Mouse (Mus musculus) layer of hippocampus, postnatal 14 days (tissue): Measurements from ENCODE around the gene Arpc1b. TPM values are rescaled to one million over a fixed set of nuclear protein-coding genes. Genes with fewer than 3 reads are reported as not detected.
"Not testable (repeated sequence)": the region's sequence is repeated elsewhere in the genome, so short reads cannot be mapped to it uniquely, and the experiment has no call there.

Experiments
- DNase-seq, 2 experiments: peaks; one replicate each; pipeline ENCODE4 v3.0.0; 2021 to 2022; ENCODE audit warnings: low spot score in 2 of 2, mixed read lengths in 1 of 2
- total RNA-seq, 2 experiments: library from RNA; stranded (reverse); gene quantifications; 2 replicates each; pipeline ENCODE4 v1.2.3; 2021

Gene Arpc1b
- total RNA-seq, 2 experiments from 2014 or later = 41.3 to 48.7 TPM

DNA sequence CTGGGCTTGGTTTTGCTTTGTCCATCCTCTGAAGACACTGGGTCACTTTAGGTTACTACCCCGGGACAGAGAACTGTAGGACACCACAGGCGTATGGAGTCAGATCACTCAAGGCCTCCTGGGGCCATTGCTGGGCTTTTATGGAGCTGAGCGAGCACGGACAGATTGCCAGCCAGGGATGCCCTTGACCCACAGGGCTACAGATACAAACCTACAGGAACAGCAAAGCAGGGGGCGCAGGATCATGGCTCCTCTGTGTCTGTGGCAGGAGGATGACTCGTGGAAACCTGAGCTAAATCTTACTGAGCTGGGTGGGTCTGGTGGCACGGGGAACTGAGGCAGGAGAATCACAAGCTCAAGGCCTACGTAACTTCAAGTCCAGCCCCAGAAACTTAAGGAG, 1.4 kb upstream of the Arpc1b start:
- DNase-seq = no peak

- no peak for DNase-seq
Observed at GRCm38 (mm10) chr5:145113416-145113815, 599 bp upstream of the Arpc1b start.

DNA sequence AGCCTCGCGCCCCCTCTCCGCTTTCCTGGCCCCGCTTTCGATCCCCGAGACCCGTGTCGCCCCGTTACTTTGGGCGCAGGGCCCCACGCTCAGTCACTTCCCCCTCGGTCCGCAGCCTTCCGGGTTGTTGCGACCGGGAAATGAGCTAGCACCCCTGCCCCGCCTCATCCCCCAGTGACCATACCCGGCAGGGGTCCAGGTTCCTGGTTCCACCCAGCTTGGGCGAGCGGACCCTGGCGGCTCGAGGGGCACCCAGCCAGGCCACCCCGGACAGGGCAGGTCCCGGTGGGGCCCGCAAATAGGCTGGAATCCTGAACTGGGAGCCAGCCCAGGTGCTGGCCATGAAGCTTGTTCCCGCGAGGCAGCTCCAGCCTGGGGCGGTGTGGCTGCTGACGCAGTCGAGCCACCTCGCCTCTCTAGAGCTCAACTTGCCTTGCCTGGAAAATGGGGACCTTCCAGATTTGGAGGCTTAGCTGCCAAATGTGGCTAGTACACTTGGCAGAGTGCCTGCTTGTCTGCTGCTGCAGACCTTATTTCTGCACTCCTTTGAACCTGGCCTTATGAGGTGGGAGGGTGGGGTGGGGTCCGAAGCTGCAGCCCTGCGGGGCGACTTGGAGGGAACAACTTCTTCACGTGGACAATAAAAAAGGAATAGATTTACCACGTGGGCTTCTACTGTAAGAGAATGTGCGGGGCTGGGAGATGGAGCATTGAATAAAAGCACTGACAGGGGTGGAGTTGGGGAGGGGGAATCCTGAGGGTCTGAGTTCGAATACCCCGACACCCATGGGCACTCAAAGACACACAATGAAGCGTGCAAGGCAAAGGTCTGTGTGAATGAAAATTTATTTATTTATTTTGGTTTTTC, 825 bp downstream of the Arpc1b start:
- peak in 1 of 2 experiments; percentile 48 for DNase-seq

DNA sequence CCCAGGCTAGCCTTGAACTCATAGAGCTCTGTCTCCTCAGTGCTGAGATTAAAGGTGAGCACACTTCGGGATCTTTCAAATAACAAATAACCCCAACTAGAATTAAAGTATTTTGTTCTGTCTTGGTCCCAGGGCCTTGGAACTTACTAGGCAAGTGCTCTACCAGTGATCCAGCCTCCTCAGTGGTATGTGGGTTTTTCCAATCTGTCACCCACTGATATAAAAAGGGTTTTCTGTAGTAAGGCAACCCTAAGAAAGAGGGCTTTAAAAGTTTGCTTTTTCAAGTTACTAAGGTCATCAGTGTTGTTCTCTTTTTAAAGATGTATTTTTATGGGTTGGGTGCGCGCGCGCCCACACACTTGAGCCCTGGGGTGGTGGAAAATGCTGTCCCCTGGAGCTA, 1.7 kb downstream of the Arpc1b start:
- DNase-seq = no peak

DNA sequence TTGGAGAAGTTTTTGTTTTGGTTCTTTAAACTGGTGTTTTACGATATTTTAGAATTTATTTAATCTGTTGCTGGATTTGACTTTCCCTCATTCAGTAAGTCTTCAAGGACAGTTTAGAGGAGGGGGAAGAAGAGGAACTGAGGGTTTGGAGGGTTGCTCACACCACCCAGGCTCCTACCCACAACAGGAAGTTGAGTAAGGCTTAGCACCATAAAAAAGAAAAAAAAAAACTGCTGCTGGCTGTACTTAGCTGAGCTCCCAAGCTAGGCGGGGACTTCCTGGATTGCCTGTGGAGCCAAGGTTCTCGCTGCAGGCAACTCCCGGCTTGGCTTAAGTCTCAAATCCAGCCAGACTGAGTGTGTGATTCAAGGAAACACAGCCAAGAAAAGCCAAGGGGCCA, 2.3 kb downstream of the Arpc1b start:
- DNase-seq = no peak

DNA sequence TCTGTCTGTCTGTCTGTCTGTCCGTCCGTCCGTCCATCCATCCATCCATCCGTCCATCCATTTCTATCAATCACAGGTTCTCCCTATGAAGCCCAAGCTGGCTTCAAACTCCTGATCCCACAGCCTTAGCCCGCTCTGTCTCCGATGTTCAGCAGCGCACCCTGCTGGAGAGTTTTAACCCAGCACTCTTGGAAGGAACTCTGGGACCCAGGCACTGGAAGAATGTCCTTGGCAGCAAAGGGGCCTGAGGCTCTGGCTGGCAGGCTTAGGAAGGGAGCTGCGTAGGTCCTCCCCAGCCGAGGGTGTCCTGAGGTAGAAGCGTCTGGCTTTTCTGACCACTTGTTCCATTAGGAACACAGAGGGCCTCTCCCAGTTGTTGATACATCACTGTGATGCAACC, 2.9 kb downstream of the Arpc1b start:
- DNase-seq = peak in 1 of 2 experiments; percentile 65

- no peak for DNase-seq
Observed at GRCm38 (mm10) chr5:145118005-145118404, 4.0 kb downstream of the Arpc1b start.

GRCm38 (mm10) chr5:145118461-145118860, 4.4 kb downstream of the Arpc1b start:
- no peak for DNase-seq

- no peak for DNase-seq
Observed at GRCm38 (mm10) chr5:145119385-145119784, 5.4 kb downstream of the Arpc1b start.

GRCm38 (mm10) chr5:145120921-145121320, 6.9 kb downstream of the Arpc1b start:
- no peak for DNase-seq

GRCm38 (mm10) chr5:145123396-145123795, 9.4 kb downstream of the Arpc1b start:
- no peak for DNase-seq

DNA sequence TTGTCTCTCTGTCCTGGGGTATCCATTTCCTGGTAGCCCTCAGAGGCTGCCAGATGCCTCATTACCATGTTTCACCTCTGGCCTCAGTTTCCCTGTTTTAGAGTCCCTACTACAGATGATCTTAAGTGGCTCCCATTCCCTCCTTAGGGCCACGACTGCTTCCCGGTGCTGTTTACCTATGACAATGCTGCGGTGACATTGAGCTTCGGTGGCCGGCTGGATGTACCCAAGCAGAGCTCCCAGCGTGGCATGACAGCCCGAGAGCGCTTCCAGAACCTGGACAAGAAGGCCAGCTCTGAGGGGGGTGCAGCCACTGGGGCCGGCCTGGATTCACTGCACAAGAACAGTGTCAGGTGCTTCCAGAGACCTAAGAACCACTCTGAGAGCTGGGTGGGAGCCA, 12.6 kb downstream of the Arpc1b start:
- DNase-seq = no peak

DNA sequence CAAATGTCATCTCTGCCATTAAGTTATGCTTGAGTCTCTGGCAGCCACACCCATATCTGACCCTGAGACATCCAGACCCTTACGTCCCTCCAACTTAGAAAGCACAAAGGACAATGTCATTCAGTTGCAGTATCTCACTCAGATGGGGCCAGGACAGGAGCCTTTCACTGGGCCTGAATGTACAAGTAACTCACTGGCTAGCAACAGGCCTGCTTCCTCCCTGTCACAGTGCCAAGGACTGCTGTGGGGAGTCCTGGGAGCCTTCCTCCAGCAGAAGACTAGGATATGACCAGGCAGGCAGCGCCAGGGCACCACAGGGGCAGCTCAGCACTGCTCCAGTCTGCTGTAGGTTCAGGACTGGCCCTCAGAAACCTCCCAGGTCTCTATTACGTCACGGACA, 15.1 kb downstream of the Arpc1b start:
- DNase-seq = no peak

DNA sequence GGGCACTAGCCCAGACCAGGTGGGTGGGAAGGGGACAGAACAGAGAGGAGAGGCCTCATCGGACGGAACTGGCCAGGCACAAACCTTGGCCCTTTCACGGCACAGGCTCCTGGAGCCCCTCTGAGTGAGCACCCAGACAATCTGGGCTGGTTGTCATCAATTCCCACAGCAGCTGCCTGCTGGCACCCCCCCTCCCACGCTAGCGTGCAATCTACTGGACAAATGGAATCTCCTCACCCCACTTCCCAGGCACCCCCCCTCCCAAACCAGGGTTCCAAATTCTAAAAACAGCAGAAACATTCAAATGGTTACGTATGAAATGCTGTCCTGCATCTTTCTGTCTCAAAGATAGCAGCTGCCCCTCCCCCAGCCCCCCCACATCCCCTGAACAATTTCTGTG, 15.8 kb downstream of the Arpc1b start:
- not testable (repeated sequence) for DNase-seq

- DNase-seq = peak; percentile 22 to 48
Observed at GRCm38 (mm10) chr5:145130191-145130590, 16.2 kb downstream of the Arpc1b start.

DNA sequence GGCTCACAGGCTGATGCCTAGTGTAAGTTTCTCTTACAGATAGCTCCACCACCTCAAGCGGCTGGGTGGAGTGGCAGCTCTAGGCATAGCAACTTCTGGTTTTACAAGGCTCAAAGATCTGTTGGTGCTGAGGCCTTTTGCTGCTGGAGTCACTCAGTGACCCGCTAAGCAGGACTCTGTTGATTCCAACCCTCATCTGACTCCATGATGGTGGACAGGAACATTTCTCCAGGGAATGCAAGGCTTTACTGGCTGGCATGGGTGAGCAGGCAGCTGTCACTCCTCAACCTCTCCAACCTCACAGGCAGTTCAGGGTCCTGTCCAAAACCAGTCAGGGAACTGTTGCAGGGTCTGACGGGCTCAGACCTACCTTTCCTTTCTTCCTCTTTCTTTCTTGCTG, 17.0 kb downstream of the Arpc1b start:
- DNase-seq = no peak

DNA sequence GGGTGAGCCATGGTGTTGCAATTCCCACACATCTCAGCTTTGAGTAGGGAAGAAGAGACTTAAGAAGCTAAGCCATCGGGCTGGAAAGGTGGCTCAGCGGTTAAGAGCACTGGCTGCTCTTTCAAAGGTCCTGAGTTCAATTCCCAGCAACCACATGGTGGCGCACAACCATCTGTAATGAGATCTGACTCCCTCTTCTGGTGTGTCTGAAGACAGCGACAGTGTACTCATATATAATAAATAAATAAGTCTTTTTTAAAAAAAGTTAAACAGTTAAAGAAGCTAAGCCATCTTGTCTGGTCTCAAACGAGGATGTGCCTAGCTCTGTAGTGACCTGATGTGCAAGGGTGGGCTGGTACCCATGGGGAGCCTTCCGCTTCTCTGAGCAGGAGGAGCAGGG, 19.3 kb downstream of the Arpc1b start:
- DNase-seq = not testable (repeated sequence)

- DNase-seq = no peak
Observed at GRCm38 (mm10) chr5:145138836-145139235, 24.8 kb downstream of the Arpc1b start.

GRCm38 (mm10) chr5:145139571-145140519, 25.8 kb downstream of the Arpc1b start, which contains the start of the genes Pdap1 and Bud31:
Gene Pdap1 (minus strand): TSS chr5:145140238.
Gene Bud31 (plus strand): TSS chr5:145140362.
- peak; percentile 96 to 98 for DNase-seq

DNA sequence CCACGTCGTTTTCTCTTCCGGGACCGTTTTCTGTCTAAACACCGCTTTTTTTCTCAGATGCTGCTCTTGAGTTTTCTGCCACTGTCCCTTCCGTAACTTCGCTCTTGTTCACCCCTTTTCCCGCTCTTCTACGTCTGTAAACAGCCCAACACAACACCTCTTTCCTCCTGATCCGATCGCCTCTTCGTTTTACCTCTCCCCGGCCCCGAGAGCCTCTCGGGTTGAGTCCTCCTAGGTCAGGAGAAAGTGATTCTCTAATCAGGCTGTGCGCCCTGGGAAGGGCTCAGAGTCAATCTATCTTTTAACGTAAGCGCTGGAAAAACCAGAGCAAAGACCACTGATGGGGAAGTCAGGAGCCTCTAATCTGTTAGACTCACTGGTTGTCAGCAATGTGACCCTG, 26.6 kb downstream of the Arpc1b start:
- DNase-seq = no peak

GRCm38 (mm10) chr5:145147748-145148147, 33.7 kb downstream of the Arpc1b start:
- no peak for DNase-seq

DNA sequence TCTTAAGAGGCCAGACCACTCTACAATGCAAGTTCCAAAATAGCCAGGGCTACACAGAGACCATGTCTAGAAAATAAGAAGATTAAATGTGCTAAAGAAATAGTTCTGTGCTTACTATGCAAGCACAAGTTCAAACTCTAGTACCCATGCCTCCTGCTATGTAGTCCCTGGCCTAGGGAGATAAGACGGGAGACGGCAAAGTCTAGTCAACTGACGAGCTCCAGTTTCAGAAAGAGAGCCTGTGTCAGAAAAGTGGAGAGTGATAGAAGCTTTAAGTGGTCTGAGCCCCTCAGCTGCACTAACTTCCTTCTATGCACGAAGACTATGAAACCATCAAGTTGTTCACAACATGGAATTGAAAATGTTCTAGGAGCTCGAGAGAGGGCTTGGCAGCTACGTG, 35.3 kb downstream of the Arpc1b start:
- no peak for DNase-seq
